Mouse (Mus musculus): ENCODE results near the gene Ano10. TPM values are rescaled to one million over a fixed set of nuclear protein-coding genes. Genes with fewer than 3 reads are reported as not detected.

Gene Ano10
- polyA plus RNA-seq, 1 experiment from 2014 or later, result 38.4 TPM

- ATAC-seq (ENCODE audit: insufficient read depth), result no peak
- no peak for TF ChIP-seq CTCF (IDR thresholded peaks at IDR 0.05; ENCODE audit: low read depth)
- Histone ChIP-seq H3K4me2 (no peak overlapping the region), H3K9ac (no peak overlapping the region), H3K27me3 (ENCODE audit: insufficient read depth, low read length) (no peaks in the 10 kb centered on the region), H3K27ac (ENCODE audit: low read depth) (no peak overlapping the region), H3K4me1 (ENCODE audit: insufficient read depth) (no peaks in the 10 kb centered on the region), H3K4me3 (ENCODE audit: low read depth, low read length) (no peak overlapping the region), H3K36me3 (ENCODE audit: insufficient read depth) (no peaks in the 10 kb centered on the region), H3K9me3 (ENCODE audit: low read depth, low read length) (no peaks in the 10 kb centered on the region)
- DNase-seq, result no peak
- WGBS, result 64% methylated on average over 5 of the region's 5 CpGs
Observed at GRCm38 (mm10) chr9:122193361-122193760, 100.9 kb downstream of the Ano10 start.

GRCm38 (mm10) chr9:122188724-122189123 is 105.5 kb downstream of the Ano10 start:
- peak; percentile 50; the same call in 1 of the 2 replicates for ATAC-seq (ENCODE audit: insufficient read depth)
- H3K27me3 ChIP-seq (ENCODE audit: insufficient read depth, low read length), result no peaks in the 10 kb centered on the region
- no peak overlapping the region for H3K4me3 ChIP-seq (ENCODE audit: low read depth, low read length)
- H3K36me3 ChIP-seq (ENCODE audit: insufficient read depth), result no peaks in the 10 kb centered on the region
- no peaks in the 10 kb centered on the region for H3K9me3 ChIP-seq (ENCODE audit: low read depth, low read length)
- WGBS, result 49% methylated on average over 1 of the region's 1 CpGs
- H3K27ac ChIP-seq (ENCODE audit: low read depth), result no peak overlapping the region
- H3K4me2 ChIP-seq, result no peak overlapping the region
- H3K4me1 ChIP-seq (ENCODE audit: insufficient read depth), result no peaks in the 10 kb centered on the region
- no peak for DNase-seq
- no peak overlapping the region for H3K9ac ChIP-seq
- TF ChIP-seq CTCF (IDR thresholded peaks at IDR 0.05; ENCODE audit: low read depth), result peak; percentile 53

- Histone ChIP-seq H3K4me1 (ENCODE audit: insufficient read depth) (no peaks in the 10 kb centered on the region), H3K36me3 (ENCODE audit: insufficient read depth) (no peaks in the 10 kb centered on the region), H3K27me3 (ENCODE audit: insufficient read depth, low read length) (no peaks in the 10 kb centered on the region), H3K9ac (no peak overlapping the region), H3K27ac (ENCODE audit: low read depth) (no peak overlapping the region), H3K4me2 (no peak overlapping the region), H3K9me3 (ENCODE audit: low read depth, low read length) (no peaks in the 10 kb centered on the region), H3K4me3 (ENCODE audit: low read depth, low read length) (no peak overlapping the region)
- no peak for TF ChIP-seq CTCF (IDR thresholded peaks at IDR 0.05; ENCODE audit: low read depth)
- ATAC-seq (ENCODE audit: insufficient read depth) (no peak), DNase-seq (no peak)
- 66% methylated on average over 7 of the region's 7 CpGs for WGBS
Observed at GRCm38 (mm10) chr9:122187451-122187921, 106.7 kb downstream of the Ano10 start.

- WGBS, result 36% methylated on average over 1 of the region's 1 CpGs
- Histone ChIP-seq H3K4me3 (ENCODE audit: low read depth, low read length) (no peak overlapping the region), H3K27ac (ENCODE audit: low read depth) (no peak overlapping the region), H3K9ac (no peak overlapping the region), H3K4me2 (no peak overlapping the region), H3K36me3 (ENCODE audit: insufficient read depth) (no peaks in the 10 kb centered on the region), H3K9me3 (ENCODE audit: low read depth, low read length) (no peaks in the 10 kb centered on the region), H3K4me1 (ENCODE audit: insufficient read depth) (no peaks in the 10 kb centered on the region), H3K27me3 (ENCODE audit: insufficient read depth, low read length) (no peaks in the 10 kb centered on the region)
- no peak for ATAC-seq (ENCODE audit: insufficient read depth)
- no peak for DNase-seq
- no peak for TF ChIP-seq CTCF (IDR thresholded peaks at IDR 0.05; ENCODE audit: low read depth)
Observed at GRCm38 (mm10) chr9:122186643-122187226, 107.5 kb downstream of the Ano10 start.

DNA sequence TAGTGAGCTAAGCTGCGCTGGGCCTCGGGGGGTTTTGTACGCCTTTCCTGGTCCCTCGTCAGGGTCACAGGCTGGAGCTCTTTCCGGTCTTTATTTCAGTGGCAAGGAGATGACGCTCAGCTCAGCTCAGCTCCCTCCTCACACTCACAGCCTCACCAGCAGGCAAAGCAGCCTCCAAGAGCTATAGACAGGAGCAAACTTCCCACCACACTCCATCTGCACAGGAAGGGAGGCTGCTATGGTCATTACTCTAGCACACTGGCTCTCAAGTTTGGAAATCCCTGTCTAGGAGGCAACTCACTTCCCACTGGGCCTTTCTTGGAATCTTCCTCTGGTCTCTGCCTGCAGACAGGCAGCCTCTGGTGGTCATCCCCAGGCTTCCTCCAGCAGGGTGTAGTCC is 108.3 kb downstream of the Ano10 start:
- Histone ChIP-seq H3K9me3 (ENCODE audit: low read depth, low read length) (no peaks in the 10 kb centered on the region), H3K27ac (ENCODE audit: low read depth) (no peak overlapping the region), H3K4me1 (ENCODE audit: insufficient read depth) (no peaks in the 10 kb centered on the region), H3K4me2 (no peak overlapping the region), H3K4me3 (ENCODE audit: low read depth, low read length) (no peak overlapping the region), H3K27me3 (ENCODE audit: insufficient read depth, low read length) (no peaks in the 10 kb centered on the region), H3K9ac (no peak overlapping the region), H3K36me3 (ENCODE audit: insufficient read depth) (no peaks in the 10 kb centered on the region)
- 84% methylated on average over 6 of the region's 6 CpGs for WGBS
- ATAC-seq (ENCODE audit: insufficient read depth) (no peak), DNase-seq (no peak)
- no peak for TF ChIP-seq CTCF (IDR thresholded peaks at IDR 0.05; ENCODE audit: low read depth)

- Histone ChIP-seq H3K9me3 (ENCODE audit: low read depth, low read length) (no peaks in the 10 kb centered on the region), H3K4me1 (ENCODE audit: insufficient read depth) (no peaks in the 10 kb centered on the region), H3K27me3 (ENCODE audit: insufficient read depth, low read length) (no peaks in the 10 kb centered on the region), H3K4me3 (ENCODE audit: low read depth, low read length) (no peak overlapping the region), H3K4me2 (no peak overlapping the region), H3K9ac (no peak overlapping the region), H3K27ac (ENCODE audit: low read depth) (no peak overlapping the region), H3K36me3 (ENCODE audit: insufficient read depth) (no peaks in the 10 kb centered on the region)
- DNase-seq (peak; percentile 88), ATAC-seq (ENCODE audit: insufficient read depth) (peak; percentile 50; the same call in 1 of the 2 replicates)
- peak; percentile 88 for TF ChIP-seq CTCF (IDR thresholded peaks at IDR 0.05; ENCODE audit: low read depth)
- 7% methylated on average over 2 of the region's 2 CpGs for WGBS
Observed at GRCm38 (mm10) chr9:122185061-122185460, 109.2 kb downstream of the Ano10 start.

GRCm38 (mm10) chr9:122184329-122184728 is 109.9 kb downstream of the Ano10 start:
- H3K4me2 ChIP-seq, result no peak overlapping the region
- H3K36me3 ChIP-seq (ENCODE audit: insufficient read depth), result no peaks in the 10 kb centered on the region
- TF ChIP-seq CTCF (IDR thresholded peaks at IDR 0.05; ENCODE audit: low read depth), result no peak
- DNase-seq (no peak), ATAC-seq (ENCODE audit: insufficient read depth) (no peak)
- no peaks in the 10 kb centered on the region for H3K27me3 ChIP-seq (ENCODE audit: insufficient read depth, low read length)
- no peak overlapping the region for H3K9ac ChIP-seq
- H3K9me3 ChIP-seq (ENCODE audit: low read depth, low read length), result no peaks in the 10 kb centered on the region
- H3K4me1 ChIP-seq (ENCODE audit: insufficient read depth), result no peaks in the 10 kb centered on the region
- H3K27ac ChIP-seq (ENCODE audit: low read depth), result no peak overlapping the region
- no peak overlapping the region for H3K4me3 ChIP-seq (ENCODE audit: low read depth, low read length)
- 68% methylated on average over 3 of the region's 3 CpGs for WGBS

Measured in lung, embryonic 14.5 days (tissue).